Mouse (Mus musculus) heart, embryonic 10.5 days (tissue): Measurements from ENCODE around the gene Rab8a. TPM values are rescaled to one million over a fixed set of nuclear protein-coding genes. Genes with fewer than 3 reads are reported as not detected.

Experiments
- DNase-seq: peaks from one replicate; pipeline ENCODE4 v3.0.0-alpha.2; 2017; ENCODE audit warnings: low spot score
- H3K27ac ChIP-seq: fragments of 300-500 bp; sonication (generic); 2 replicates; pipeline ENCODE4 v1.5.1; 2016; ENCODE audit warnings: mild to moderate bottlenecking
- H3K27me3 ChIP-seq: fragments of 300-500 bp; sonication (generic); 2 replicates; pipeline ENCODE4 v1.6.1; 2016; ENCODE audit warnings: mild to moderate bottlenecking; ENCODE audit not compliant: poor library complexity, insufficient read depth, severe bottlenecking
- H3K36me3 ChIP-seq: fragments of 300-500 bp; sonication (generic); 2 replicates; pipeline ENCODE4 v1.6.1; 2016; ENCODE audit warnings: mild to moderate bottlenecking, moderate library complexity
- H3K4me1 ChIP-seq: fragments of 300-500 bp; sonication (generic); 2 replicates; pipeline ENCODE4 v1.6.1; 2016; ENCODE audit warnings: mild to moderate bottlenecking
- H3K4me3 ChIP-seq: fragments of 300-500 bp; sonication (generic); 2 replicates; pipeline ENCODE4 v1.5.1; 2016; ENCODE audit warnings: mild to moderate bottlenecking, moderate library complexity
- H3K9me3 ChIP-seq: fragments of 300-500 bp; sonication (generic); 2 replicates; pipeline ENCODE4 v1.6.1; 2016; ENCODE audit warnings: mild to moderate bottlenecking, moderate library complexity
- WGBS: fragments of 180-500 bp; shearing (Covaris S2); methylation state at CpG from one replicate; pipeline ENCODE4 v1.1.7; 2016; 5-methylcytosine and 5-hydroxymethylcytosine counted together
- polyA plus RNA-seq: library from polyadenylated mRNA; unstranded; fragments of >200 nt; fragmentation: Nextera tagmentation; extraction: Ambion mirVana; gene quantifications from 2 replicates; pipeline ENCODE4 v1.2.1, GENCODE M21; 2016

Gene Rab8a
- polyA plus RNA-seq, 1 experiment from 2014 or later: 104 TPM

DNA sequence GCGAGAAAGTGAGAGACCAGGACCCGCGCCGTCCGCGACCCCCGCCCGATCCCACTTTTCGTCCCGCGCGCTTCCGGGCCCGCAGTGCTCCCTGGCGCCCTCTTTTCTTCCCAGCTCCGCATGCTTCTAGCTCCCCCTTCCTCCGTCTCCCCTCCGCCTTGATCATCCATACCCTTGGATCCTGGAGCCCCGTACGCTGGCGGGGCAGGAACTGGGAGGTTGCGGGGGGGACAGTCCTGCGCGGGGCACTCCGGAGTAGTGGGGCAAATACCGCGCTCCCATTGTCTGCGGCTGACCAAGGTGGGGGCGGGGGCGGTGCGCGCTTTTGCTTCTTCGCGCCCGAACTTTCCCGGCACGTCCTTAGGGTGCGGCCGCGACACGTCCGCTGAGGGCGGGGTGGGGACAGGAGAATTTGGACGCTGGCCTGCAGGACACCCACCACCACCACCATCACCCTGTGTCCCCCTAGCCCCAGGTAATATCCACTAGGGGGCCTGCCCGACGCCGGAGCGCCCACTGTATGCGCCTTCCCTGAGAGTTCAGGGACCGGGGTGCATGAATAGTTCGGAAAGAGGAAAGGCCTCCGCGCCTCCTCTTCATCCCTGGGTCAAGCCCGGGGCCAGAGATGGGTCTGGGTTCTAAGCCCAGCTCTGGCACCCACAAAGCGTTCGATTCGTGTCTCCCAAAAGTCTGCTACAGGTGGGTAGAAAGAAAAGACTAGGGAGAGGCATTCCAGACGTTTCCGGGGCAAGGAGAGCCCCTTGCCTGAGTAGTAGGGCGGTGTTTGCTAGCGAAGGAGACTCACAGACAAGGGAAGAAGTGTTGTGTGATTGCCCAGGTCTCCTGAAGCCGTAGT lies 25.3 kb upstream of the Rab8a start:
- peak; percentile 91 for DNase-seq
- Histone ChIP-seq H3K4me3 (peak overlapping the region; percentile 83), H3K27me3 (no peaks in the 10 kb centered on the region), H3K36me3 (peaks cover 32% of the 10 kb centered on the region), H3K9me3 (no peaks in the 10 kb centered on the region), H3K27ac (peak overlapping the region; percentile 99), H3K4me1 (peaks cover 35% of the 10 kb centered on the region)
- under 1% methylated on average over 62 of the region's 62 CpGs for WGBS

DNA sequence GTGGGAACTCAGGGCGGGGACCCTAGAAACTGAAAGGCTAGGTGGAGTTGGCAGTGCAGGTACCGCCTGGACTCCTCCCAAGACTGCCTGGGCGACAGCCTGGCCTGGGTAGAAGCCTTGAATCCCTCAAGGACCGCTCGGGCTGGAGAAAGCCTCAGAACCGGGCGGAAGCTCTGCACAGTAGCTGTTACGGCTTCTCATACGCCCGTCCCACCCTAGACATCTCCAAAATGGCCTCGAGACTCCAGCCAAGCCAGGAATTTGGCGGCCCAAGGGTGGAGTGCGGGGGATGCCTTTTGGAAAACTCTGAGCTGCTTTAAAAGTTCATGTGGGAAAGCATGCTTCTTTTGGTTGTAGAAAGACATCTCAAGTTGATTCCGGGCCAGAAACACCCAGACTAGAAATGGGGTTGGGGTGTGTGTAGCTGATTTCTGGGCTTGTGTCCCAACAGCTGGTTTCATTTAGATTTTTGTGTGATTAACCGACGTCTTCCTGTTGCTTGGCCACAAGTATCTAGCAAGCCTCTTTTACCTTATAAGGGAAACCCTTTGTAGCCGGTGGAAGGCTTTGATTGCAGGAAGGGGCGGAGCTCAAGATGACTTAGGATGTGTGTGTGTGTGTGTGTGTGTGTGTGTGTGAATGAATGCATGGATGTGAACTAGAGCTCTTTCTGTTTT lies 24.6 kb upstream of the Rab8a start:
- H3K4me1 ChIP-seq: peaks cover 30% of the 10 kb centered on the region
- H3K9me3 ChIP-seq: no peaks in the 10 kb centered on the region
- no peaks in the 10 kb centered on the region for H3K27me3 ChIP-seq
- peaks cover 40% of the 10 kb centered on the region for H3K36me3 ChIP-seq
- peak; percentile 93 for DNase-seq
- H3K27ac ChIP-seq: peak overlapping the region; percentile 99
- H3K4me3 ChIP-seq: peak overlapping the region; percentile 83
- WGBS: 1% methylated on average over 18 of the region's 18 CpGs

- Histone ChIP-seq H3K27ac (peak overlapping the region; percentile 99), H3K4me3 (peak overlapping the region; percentile 83), H3K36me3 (peaks cover 50% of the 10 kb centered on the region), H3K4me1 (peaks cover 28% of the 10 kb centered on the region), H3K27me3 (no peaks in the 10 kb centered on the region), H3K9me3 (no peaks in the 10 kb centered on the region)
- WGBS: 86% methylated on average over 2 of the region's 2 CpGs
- DNase-seq: peak; percentile 72
These were observed 23.6 kb upstream of the Rab8a start for GRCm38 (mm10) chr8:72137431-72137830.

DNA sequence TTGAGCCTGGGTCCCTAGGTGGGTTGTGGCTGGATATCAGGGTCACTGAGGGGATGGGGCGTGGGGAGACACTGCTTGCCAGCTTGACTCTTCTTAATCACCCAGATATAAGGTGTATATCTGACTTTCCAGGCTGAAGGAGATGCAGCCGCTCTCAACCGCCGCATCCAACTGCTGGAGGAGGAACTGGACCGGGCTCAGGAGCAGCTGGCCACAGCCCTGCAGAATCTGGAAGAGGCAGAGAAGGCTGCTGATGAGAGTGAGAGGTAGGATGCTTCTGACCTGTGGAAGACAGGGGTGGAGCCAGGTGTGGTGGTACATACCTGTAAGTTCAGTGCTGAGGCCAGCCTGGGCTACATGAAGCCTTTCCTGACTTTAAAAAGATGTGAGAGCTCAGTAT lies 22.5 kb upstream of the Rab8a start:
- Histone ChIP-seq H3K36me3 (peaks cover 60% of the 10 kb centered on the region), H3K4me3 (no peak overlapping the region), H3K9me3 (no peaks in the 10 kb centered on the region), H3K27ac (peak overlapping the region; percentile 99; the same call in 1 of the 2 replicates), H3K27me3 (no peaks in the 10 kb centered on the region), H3K4me1 (peaks cover 18% of the 10 kb centered on the region)
- 93% methylated on average over 5 of the region's 5 CpGs for WGBS
- peak; percentile 64 for DNase-seq

DNA sequence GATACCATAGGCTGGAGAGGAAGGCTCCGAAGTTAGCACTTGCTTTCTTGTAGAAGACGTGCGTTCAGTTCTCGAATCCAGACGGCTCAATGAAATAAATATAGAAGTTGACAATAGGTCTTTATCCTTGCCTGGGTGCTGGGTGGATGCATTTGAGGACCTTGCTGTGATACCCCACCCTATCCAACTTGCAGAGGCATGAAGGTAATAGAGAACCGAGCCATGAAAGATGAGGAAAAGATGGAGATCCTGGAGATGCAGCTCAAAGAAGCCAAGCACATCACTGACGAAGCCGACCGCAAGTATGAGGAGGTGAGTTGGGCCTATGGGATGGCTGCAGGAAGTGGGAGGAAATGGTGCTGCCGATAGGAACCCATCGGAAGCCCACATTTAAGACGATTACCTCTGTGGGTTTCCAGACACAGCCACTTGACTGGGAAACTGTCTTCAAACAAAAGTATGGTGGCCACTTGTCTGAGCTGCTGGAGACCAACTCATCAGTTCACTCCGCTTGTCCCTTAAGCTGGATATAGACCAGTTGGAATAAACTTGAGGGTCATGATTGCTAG lies 17.7 kb upstream of the Rab8a start:
- Histone ChIP-seq H3K36me3 (peaks cover 100% of the 10 kb centered on the region), H3K9me3 (no peaks in the 10 kb centered on the region), H3K4me1 (peaks cover 26% of the 10 kb centered on the region), H3K27ac (no peak overlapping the region), H3K27me3 (no peaks in the 10 kb centered on the region), H3K4me3 (no peak overlapping the region)
- WGBS: 84% methylated on average over 13 of the region's 13 CpGs
- peak; percentile 43 for DNase-seq

DNA sequence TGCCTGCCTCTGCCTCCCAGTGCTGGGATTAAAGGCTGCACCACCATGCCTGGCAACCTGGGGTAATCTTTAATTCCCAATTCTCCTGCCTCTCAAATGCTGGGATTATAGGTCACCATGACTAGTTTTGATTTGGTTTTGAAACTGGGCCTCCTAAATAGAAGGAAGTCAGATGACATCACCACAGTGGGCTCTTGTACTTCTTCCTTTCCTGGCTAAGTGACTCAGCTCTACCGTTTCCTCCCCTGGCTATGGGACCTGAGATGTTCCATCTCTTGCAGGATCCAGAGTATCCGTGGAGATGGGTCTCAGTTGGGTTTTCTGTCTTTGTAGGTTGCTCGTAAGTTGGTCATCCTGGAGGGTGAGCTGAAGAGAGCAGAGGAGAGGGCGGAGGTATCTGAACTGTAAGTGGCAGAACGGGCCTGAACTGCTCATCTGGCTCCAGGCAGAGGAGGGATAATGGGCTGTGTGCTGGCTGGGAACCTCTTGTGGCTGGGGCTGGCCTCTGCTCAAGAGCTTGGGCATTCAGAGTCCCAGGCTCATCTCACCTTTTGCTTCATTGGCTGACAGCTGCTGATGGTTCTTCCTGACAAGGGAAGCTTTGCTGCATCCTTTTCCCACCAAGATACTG lies 16.5 kb upstream of the Rab8a start:
- no peak overlapping the region for H3K4me3 ChIP-seq
- WGBS: 73% methylated on average over 5 of the region's 5 CpGs
- H3K27me3 ChIP-seq: no peaks in the 10 kb centered on the region
- H3K36me3 ChIP-seq: peaks cover 97% of the 10 kb centered on the region
- peaks cover 23% of the 10 kb centered on the region for H3K4me1 ChIP-seq
- no peaks in the 10 kb centered on the region for H3K9me3 ChIP-seq
- H3K27ac ChIP-seq: no peak overlapping the region
- DNase-seq: peak; percentile 58

DNA sequence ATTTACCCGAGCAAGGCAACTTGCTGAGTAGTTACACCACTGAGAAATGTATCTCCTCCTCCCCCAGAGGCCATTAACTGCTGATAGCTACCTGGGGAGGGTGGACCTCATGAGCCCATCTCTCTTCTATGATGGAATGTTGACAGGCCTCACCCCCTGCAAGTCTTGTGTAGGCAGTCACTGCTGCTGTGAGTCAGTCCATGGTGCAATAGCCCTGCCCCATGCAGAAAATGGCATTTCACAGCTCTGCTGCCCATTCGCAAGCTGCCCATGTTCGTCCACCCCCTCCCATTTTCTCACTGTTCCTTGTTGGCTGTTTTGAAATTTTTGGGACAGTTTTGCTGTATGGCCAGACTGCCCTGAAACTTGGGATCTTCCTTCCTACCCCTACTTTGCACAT lies 15.5 kb upstream of the Rab8a start:
- peaks cover 23% of the 10 kb centered on the region for H3K4me1 ChIP-seq
- 80% methylated on average over 3 of the region's 3 CpGs for WGBS
- no peak overlapping the region for H3K4me3 ChIP-seq
- H3K36me3 ChIP-seq: peaks cover 97% of the 10 kb centered on the region
- no peak overlapping the region for H3K27ac ChIP-seq
- no peak for DNase-seq
- no peaks in the 10 kb centered on the region for H3K27me3 ChIP-seq
- no peaks in the 10 kb centered on the region for H3K9me3 ChIP-seq

DNA sequence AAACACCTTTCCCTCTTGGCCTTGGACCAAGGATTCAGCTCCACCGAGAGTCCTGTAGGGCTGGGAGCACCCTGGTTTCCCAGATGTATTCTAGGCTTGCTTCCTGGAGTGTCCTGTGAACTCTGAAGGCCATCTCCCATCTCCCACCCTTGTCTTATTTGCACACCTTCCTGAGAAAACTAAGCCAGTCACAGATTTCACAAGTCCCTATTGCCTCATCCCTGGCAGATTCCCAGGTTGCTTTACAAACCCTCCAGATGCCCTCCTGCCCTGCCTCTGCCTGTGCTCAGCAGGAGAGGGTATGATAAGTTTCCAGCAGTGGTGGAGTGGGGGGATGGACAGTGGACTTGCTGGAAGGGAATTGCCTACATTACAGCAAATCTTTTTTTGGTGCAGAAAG lies 14.9 kb upstream of the Rab8a start:
- 78% methylated on average over 1 of the region's 1 CpGs for WGBS
- H3K9me3 ChIP-seq: no peaks in the 10 kb centered on the region
- H3K27ac ChIP-seq: no peak overlapping the region
- H3K4me3 ChIP-seq: no peak overlapping the region
- H3K27me3 ChIP-seq: no peaks in the 10 kb centered on the region
- H3K36me3 ChIP-seq: peaks cover 97% of the 10 kb centered on the region
- no peak for DNase-seq
- H3K4me1 ChIP-seq: peaks cover 23% of the 10 kb centered on the region

- Histone ChIP-seq H3K36me3 (peaks cover 97% of the 10 kb centered on the region), H3K9me3 (no peaks in the 10 kb centered on the region), H3K4me3 (no peak overlapping the region), H3K27me3 (no peaks in the 10 kb centered on the region), H3K4me1 (peaks cover 23% of the 10 kb centered on the region), H3K27ac (no peak overlapping the region)
- DNase-seq: no peak
- WGBS: 91% methylated on average over 3 of the region's 3 CpGs
These were observed 14.4 kb upstream of the Rab8a start for GRCm38 (mm10) chr8:72146556-72146955.

DNA sequence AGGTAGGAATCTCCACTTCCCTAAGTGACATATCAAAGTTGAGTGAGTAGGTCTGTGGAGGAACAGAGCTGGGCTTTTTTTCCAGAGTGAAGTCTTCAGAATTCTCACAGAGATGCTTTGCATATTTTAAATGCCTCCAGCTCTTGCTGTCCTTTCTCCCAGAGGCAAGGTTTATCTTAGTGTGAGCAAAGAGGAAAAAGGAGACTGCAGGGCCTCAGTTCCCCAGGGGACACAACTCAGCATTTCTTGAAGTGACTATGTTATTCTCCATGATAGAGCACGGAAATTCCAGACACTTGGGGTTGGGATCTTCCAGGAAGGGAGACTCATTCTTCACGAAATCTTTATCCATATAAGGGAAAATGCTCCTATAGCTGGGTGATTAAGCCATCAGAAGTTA lies 13.7 kb upstream of the Rab8a start:
- Histone ChIP-seq H3K36me3 (peaks cover 97% of the 10 kb centered on the region), H3K4me3 (no peak overlapping the region), H3K27me3 (no peaks in the 10 kb centered on the region), H3K9me3 (no peaks in the 10 kb centered on the region), H3K4me1 (peaks cover 23% of the 10 kb centered on the region), H3K27ac (no peak overlapping the region; the same call in 1 of the 2 replicates)
- DNase-seq: no peak
- 27% methylated on average over 2 of the region's 2 CpGs for WGBS

DNA sequence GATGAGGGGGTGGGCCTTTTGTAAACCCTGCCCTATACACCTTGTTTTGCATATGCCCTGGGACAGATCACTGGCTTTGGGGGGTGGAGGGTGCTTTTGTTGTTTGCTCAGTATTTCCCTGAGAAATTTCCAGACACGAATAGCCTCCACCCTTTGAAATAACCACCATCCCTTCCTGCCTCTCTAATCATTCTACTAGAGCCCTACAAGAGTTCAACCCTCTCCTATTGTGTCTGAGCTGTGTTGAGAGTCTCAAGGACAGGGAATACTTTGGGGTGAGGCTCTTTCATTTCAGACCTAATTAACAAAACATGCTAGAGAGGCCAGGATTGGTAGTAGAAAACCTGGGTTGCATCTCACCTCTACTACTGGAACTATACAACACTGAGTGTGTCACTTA lies 11.9 kb upstream of the Rab8a start:
- Histone ChIP-seq H3K27me3 (no peaks in the 10 kb centered on the region), H3K9me3 (no peaks in the 10 kb centered on the region), H3K4me3 (no peak overlapping the region), H3K4me1 (peaks cover 23% of the 10 kb centered on the region), H3K36me3 (peaks cover 96% of the 10 kb centered on the region), H3K27ac (no peak overlapping the region)
- no peak for DNase-seq
- WGBS: 64% methylated on average over 1 of the region's 1 CpGs

DNA sequence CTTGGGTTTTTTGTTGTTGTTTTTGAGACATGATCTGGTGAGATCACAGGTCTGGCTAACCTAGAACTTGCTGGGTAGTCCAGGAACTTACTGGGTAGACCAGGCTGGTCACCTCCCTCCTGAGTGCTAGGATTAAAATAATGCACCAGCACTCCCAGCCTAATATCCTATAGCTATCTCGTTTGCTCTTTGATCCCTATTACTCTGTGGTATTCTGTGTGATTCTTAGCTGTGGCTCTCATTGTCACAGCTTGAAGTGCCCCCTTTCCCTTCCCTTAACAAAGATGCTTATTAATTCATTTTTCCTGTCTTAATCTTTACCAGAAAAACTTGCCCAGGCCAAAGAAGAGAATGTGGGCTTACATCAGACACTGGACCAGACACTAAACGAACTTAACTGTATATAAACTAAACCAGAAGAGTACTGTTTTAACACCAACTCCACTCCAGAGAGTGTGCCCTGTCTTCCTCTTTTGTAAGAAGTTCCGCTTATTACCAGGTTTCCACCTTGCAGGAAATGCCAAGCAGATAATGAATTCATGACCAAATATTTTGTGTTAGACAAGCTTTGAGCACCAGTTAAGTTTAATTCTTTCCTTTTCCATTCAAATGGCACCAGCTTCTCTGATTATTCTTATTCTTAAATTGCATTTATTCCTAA lies 9.5 kb upstream of the Rab8a start:
- WGBS: 79% methylated on average over 3 of the region's 3 CpGs
- DNase-seq: no peak
- Histone ChIP-seq H3K4me3 (no peak overlapping the region), H3K36me3 (peaks cover 71% of the 10 kb centered on the region), H3K27ac (no peak overlapping the region), H3K4me1 (peaks cover 12% of the 10 kb centered on the region), H3K9me3 (no peaks in the 10 kb centered on the region), H3K27me3 (no peaks in the 10 kb centered on the region)
